Mouse (Mus musculus) kidney, embryonic 14.5 days (tissue): ENCODE results near the gene Bcat2. TPM values are rescaled to one million over a fixed set of nuclear protein-coding genes. Genes with fewer than 3 reads are reported as not detected.
"Not testable (repeated sequence)": the region's sequence is repeated elsewhere in the genome, so short reads cannot be mapped to it uniquely, and the experiment has no call there.

Experiments
- ATAC-seq: fragments of 200-750 bp; cut with Nextera tagmentation; 2 replicates; pipeline ENCODE4 v1.8.0; 2017; ENCODE audit warnings: moderate number of reproducible peaks, mild to moderate bottlenecking, moderate TSS enrichment, moderate library complexity; ENCODE audit not compliant: low FRiP score, low TSS enrichment
- H3K27ac ChIP-seq: fragments of 300-500 bp; sonication (generic); 2 replicates; pipeline ENCODE4 v1.5.1; 2014; ENCODE audit warnings: low read depth, mild to moderate bottlenecking, low read length, moderate library complexity, mixed read lengths
- H3K27me3 ChIP-seq: fragments of 300-500 bp; sonication (generic); 2 replicates; pipeline ENCODE4 v1.6.1; 2014; ENCODE audit warnings: mild to moderate bottlenecking, low read length; ENCODE audit not compliant: control insufficient read depth, insufficient read depth
- H3K36me3 ChIP-seq: fragments of 300-500 bp; sonication (generic); 2 replicates; pipeline ENCODE4 v1.6.1; 2014; ENCODE audit warnings: low read length, mixed read lengths; ENCODE audit not compliant: control insufficient read depth, insufficient read depth
- H3K4me1 ChIP-seq: fragments of 300-500 bp; sonication (generic); 2 replicates; pipeline ENCODE4 v1.6.1; 2014; ENCODE audit warnings: low read length, mixed read lengths; ENCODE audit not compliant: control insufficient read depth, insufficient read depth
- H3K4me2 ChIP-seq: fragments of 300-500 bp; sonication (generic); replicated peaks from 2 replicates; pipeline ENCODE4 v1.6.1; 2014; ENCODE audit warnings: low read depth, mild to moderate bottlenecking, low read length
- H3K4me3 ChIP-seq: fragments of 300-500 bp; sonication (generic); 2 replicates; pipeline ENCODE4 v1.5.1; 2014; ENCODE audit warnings: mild to moderate bottlenecking, low read length
- H3K9ac ChIP-seq: fragments of 300-500 bp; sonication (generic); 2 replicates; pipeline ENCODE4 v1.6.1; 2014; ENCODE audit warnings: low read depth, mild to moderate bottlenecking, low read length, moderate library complexity
- H3K9me3 ChIP-seq: fragments of 300-500 bp; sonication (generic); 2 replicates; pipeline ENCODE4 v1.6.1; 2016; ENCODE audit warnings: low read length; ENCODE audit not compliant: control insufficient read depth
- WGBS: fragments of 180-500 bp; shearing (Covaris S2); extraction: QIAGEN DNeasy Blood & Tissue Kit; methylation state at CpG from one replicate; pipeline ENCODE4 v1.1.7; 2014; 5-methylcytosine and 5-hydroxymethylcytosine counted together
- polyA plus RNA-seq: library from polyadenylated mRNA; unstranded; fragments of >200 nt; fragmentation: Nextera tagmentation; extraction: Ambion mirVana; gene quantifications from 2 replicates; pipeline ENCODE4 v1.2.1, GENCODE M21; 2014

The Bcat2 gene
- polyA plus RNA-seq, 1 experiment from 2014 or later: 73.7 TPM

- WGBS: 0% methylated on average over 54 of the region's 54 CpGs
- H3K27ac ChIP-seq: peak within 1 kb of the TSS; percentile 89
- no peaks in the 10 kb centered on the region for H3K9me3 ChIP-seq
- H3K27me3 ChIP-seq: no peaks in the 10 kb centered on the region
- ATAC-seq: peak; percentile 71
- peak within 1 kb of the TSS; percentile 93 for H3K9ac ChIP-seq
- H3K36me3 ChIP-seq: peaks cover 7% of the 10 kb centered on the region; the same call in 1 of the 2 replicates
- peak within 1 kb of the TSS; percentile 81 for H3K4me2 ChIP-seq
- H3K4me1 ChIP-seq: peaks cover 42% of the 10 kb centered on the region
- peak within 1 kb of the TSS; percentile 87 for H3K4me3 ChIP-seq
Observed at GRCm38 (mm10) chr7:45525809-45526473, 44.0 kb upstream of the Bcat2 start, which contains the start of the genes Ppp1r15a and Plekha4. Gene Ppp1r15a, minus strand, starts transcription at chr7:45526268. Gene Plekha4, plus strand, starts transcription at chr7:45526330.

- Histone ChIP-seq H3K27me3 (no peaks in the 10 kb centered on the region), H3K36me3 (peaks cover 7% of the 10 kb centered on the region; the same call in 1 of the 2 replicates), H3K27ac (peak overlapping the region; percentile 89), H3K9ac (peak overlapping the region; percentile 93), H3K9me3 (no peaks in the 10 kb centered on the region), H3K4me1 (peaks cover 44% of the 10 kb centered on the region), H3K4me2 (peak overlapping the region; percentile 81), H3K4me3 (peak overlapping the region; percentile 87)
- WGBS: 22% methylated on average over 7 of the region's 7 CpGs
- no peak for ATAC-seq
Observed at GRCm38 (mm10) chr7:45526474-45527120, 43.4 kb upstream of the Bcat2 start.

- ATAC-seq: not testable (repeated sequence)
- peaks cover 44% of the 10 kb centered on the region for H3K4me1 ChIP-seq
- peak overlapping the region; percentile 89 for H3K27ac ChIP-seq
Observed at GRCm38 (mm10) chr7:45527169-45527568, 42.8 kb upstream of the Bcat2 start.

GRCm38 (mm10) chr7:45529461-45529860, 40.5 kb upstream of the Bcat2 start:
- no peak for ATAC-seq
- 9% methylated on average over 6 of the region's 6 CpGs for WGBS
- Histone ChIP-seq H3K4me1 (peaks cover 32% of the 10 kb centered on the region), H3K36me3 (0 out of 2 replicates have a peak, but pooled peaks cover 2% of the 10 kb centered on the region), H3K27ac (peak overlapping the region; percentile 34; the same call in 1 of the 2 replicates), H3K27me3 (no peaks in the 10 kb centered on the region), H3K4me2 (no peak overlapping the region; the same call in 1 of the 2 replicates), H3K9me3 (no peaks in the 10 kb centered on the region), H3K4me3 (no peak overlapping the region), H3K9ac (0 out of 2 replicates have a peak overlapping the region, but pooled peaks have one; percentile 23)

More at GRCm38 (mm10) chr7:45527169-45527568, 42.8 kb upstream of the Bcat2 start:
- H3K9ac ChIP-seq, H3K4me2 ChIP-seq, H3K9me3 ChIP-seq, H3K4me3 ChIP-seq, H3K27me3 ChIP-seq, H3K36me3 ChIP-seq: not testable (repeated sequence)
- 85% methylated on average over 6 of the region's 6 CpGs for WGBS

GRCm38 (mm10) chr7:45530643-45531042, 39.3 kb upstream of the Bcat2 start:
- no peaks in the 10 kb centered on the region for H3K27me3 ChIP-seq
- H3K9ac ChIP-seq: no peak overlapping the region
- WGBS: 59% methylated on average over 2 of the region's 2 CpGs
- H3K4me1 ChIP-seq: peaks cover 23% of the 10 kb centered on the region
- ATAC-seq: no peak
- 0 out of 2 replicates have a peak overlapping the region, but pooled peaks have one; percentile 6 for H3K27ac ChIP-seq
- H3K9me3 ChIP-seq: no peaks in the 10 kb centered on the region
- peak overlapping the region; percentile 22 for H3K4me2 ChIP-seq
- no peaks in the 10 kb centered on the region for H3K36me3 ChIP-seq
- H3K4me3 ChIP-seq: no peak overlapping the region

- Histone ChIP-seq H3K4me3 (no peak overlapping the region), H3K27me3 (no peaks in the 10 kb centered on the region), H3K27ac (no peak overlapping the region), H3K9ac (no peak overlapping the region), H3K4me1 (peaks cover 10% of the 10 kb centered on the region), H3K9me3 (no peaks in the 10 kb centered on the region), H3K36me3 (no peaks in the 10 kb centered on the region), H3K4me2 (no peak overlapping the region)
- no peak for ATAC-seq
- 78% methylated on average over 1 of the region's 1 CpGs for WGBS
Observed at GRCm38 (mm10) chr7:45535676-45536075, 34.3 kb upstream of the Bcat2 start.

- Histone ChIP-seq H3K36me3 (no peaks in the 10 kb centered on the region), H3K4me1 (peaks cover 5% of the 10 kb centered on the region; the same call in 1 of the 2 replicates), H3K4me2 (peak overlapping the region; percentile 49), H3K27me3 (no peaks in the 10 kb centered on the region), H3K27ac (no peak overlapping the region), H3K9me3 (no peaks in the 10 kb centered on the region), H3K9ac (peak overlapping the region; percentile 40; the same call in 1 of the 2 replicates), H3K4me3 (peak overlapping the region; percentile 44)
- no peak for ATAC-seq
- 89% methylated on average over 10 of the region's 10 CpGs for WGBS
Observed at GRCm38 (mm10) chr7:45537602-45538001, 32.4 kb upstream of the Bcat2 start.

GRCm38 (mm10) chr7:45538163-45539041, 31.6 kb upstream of the Bcat2 start:
- Histone ChIP-seq H3K4me3 (peak overlapping the region; percentile 44), H3K9ac (peak overlapping the region; percentile 40), H3K9me3 (no peaks in the 10 kb centered on the region), H3K27ac (no peak overlapping the region), H3K36me3 (no peaks in the 10 kb centered on the region), H3K27me3 (no peaks in the 10 kb centered on the region), H3K4me1 (peaks cover 5% of the 10 kb centered on the region; the same call in 1 of the 2 replicates), H3K4me2 (peak overlapping the region; percentile 49)
- peak; percentile 67 for ATAC-seq
- 3% methylated on average over 29 of the region's 29 CpGs for WGBS
